Mouse (Mus musculus) cerebellum, adult 2 months (tissue): Measurements from ENCODE around the gene Gm49380.

Source experiments
- CTCF ChIP-seq: fragments of 200-500 bp; IDR thresholded peaks from 2 replicates; pipeline ENCODE4 v1.5.1; 2011; ENCODE audit warnings: low read depth, mild to moderate bottlenecking, control low read depth, low read length, moderate library complexity, borderline replicate concordance; ENCODE audit not compliant: insufficient read depth
- POLR2A ChIP-seq: fragments of 200-500 bp; IDR thresholded peaks from 2 replicates; pipeline ENCODE4 v1.6.1; 2011; ENCODE audit warnings: low read length, control low read depth, borderline replicate concordance; ENCODE audit not compliant: insufficient read depth

GRCm38 (mm10) chr9:44133287-44133686 is 20.0 kb upstream of the Gm49380 start:
- TF ChIP-seq CTCF (no peak), POLR2A (no peak)
